Mouse (Mus musculus): ENCODE data around the gene Tyrp1.

The Tyrp1 gene

DNA sequence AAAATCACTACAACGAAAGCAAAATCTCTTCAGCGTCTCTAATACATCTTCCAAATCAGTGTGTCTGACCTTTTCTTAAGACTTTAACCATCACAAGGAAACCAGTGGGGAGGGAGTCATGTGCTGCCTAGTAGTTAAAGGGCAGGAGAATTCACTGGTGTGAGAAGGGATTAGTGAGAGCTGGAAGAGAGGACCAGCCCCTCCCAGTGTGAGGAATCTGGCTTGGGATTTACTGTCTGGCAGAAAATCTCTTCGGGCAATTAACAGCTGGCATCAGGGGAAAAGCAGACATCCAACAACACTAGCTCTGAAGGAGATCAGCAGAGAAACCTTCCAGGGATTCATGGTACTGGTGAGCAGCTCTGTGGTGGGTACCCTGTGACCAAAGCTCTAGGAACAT, at the start of gene Tyrp1:
Tyrp1 (plus strand) TSS at position 74 of the 400 bp plus-strand sequence.
- peak; percentile 18 to 33 for DNase-seq

DNA sequence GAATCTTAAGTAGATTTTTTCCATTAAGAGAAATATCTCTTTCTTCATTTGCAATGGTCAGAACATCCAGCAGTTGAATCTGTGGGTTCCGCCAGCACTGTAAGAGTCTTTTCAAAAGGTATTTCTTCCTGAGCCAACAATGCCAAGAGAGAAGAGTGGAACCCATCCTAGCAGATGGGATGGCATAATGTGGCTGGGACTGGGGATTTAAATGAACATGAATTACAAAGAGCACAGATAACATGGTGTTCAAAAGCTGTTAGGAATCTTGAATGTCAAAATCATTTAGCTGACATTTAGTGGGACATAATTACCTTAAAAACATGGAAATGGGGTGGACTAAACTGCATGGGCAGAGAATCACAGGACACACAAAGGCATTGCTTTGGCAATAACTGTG, 45.6 kb upstream of the Tyrp1 start:
- DNase-seq = peak in 1 of 2 experiments; percentile 14

DNA sequence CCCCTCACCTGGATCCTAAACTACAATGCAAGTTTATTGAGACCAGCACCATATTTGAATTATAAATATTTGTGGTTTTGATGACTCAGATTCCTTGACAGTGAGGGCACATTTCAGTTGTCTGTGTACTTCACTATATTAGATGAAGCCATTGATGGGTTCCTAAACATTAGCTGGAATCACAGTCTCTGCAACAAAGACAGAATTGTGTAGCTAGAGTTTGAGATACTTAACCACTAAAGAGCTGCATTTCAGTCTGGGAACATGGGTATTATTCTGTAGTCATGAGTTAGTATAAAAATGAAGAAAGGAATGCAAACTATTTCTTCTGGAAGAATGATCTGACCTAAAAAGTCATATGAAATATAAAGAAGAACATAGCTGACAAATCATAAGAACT, 14.4 kb upstream of the Tyrp1 start:
- no peak for DNase-seq

DNA sequence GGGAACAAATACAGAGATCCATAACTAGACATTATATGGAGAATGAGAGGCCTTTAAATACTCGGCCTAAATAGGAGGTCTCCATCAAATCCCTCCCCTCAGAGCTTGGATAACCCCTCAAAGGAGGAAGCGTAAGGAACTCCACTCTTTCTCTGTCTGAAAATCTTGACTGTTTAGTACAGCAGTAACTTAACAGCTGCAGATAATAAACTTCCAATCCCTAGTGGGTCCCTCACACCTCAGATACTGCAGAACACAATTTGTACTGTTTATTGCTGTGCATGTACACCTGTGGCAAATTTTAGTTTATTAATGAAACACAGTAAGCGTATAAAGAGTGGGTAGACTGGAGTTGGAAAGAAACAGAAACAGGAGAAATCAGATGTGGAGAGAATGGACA, 12.0 kb upstream of the Tyrp1 start:
- no peak for DNase-seq

DNA sequence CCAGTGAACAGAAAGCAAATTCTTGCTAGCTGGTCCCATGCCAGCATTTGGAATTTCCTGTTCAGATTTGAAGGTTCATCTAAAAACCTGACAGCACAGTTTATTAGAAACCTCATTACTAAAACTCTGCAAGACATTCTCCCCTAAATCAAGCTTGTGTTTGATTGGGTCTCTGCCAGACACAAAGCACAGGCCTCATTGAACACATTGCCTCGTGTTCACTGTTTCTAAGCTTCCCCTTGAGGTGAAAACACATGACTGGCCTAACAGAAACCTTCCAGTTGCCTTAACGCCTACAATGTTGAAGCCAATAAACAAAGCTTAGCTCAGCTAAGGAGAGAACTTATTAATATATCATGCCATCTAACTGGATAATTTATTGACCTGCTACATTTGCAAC, 5.7 kb upstream of the Tyrp1 start:
- DNase-seq = no peak

DNA sequence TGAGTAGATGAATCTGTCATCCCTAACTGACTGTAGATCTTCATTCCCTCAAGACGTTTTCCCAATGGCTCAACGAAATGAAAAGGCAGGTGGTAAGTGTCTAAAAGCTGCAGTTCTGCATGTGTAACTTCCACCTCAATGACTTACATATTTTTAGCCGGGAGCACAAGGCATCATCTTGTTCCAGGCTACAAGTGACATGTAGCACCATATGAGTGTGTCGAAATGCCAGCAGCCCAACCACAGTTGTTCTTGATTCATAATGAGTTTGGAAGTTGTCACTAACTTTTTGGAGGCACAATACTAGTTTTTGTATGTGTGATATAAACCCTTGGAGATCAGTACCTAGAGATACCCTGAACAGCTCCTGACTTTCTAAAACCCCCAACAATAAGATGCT, 5.4 kb downstream of the Tyrp1 start:
- DNase-seq = no peak

DNA sequence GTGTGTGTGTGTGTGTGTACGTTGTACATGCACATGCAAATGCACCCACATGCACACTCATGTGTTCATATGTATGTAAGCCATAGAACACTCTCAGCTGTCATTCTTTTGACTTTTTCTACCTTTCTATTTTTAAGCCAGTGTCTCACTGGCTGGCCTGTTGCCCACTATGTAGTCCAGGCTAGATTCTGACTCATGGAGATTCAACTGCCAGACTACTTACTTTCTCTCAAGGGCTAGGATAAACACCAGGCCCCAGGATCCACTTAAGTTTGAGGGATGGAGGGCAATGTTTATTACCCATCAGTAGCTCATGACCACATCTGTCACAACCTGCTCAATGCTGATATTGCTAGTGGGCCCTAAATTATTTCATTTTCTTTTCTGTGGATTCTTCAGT, 8.1 kb downstream of the Tyrp1 start:
- no peak for DNase-seq

DNA sequence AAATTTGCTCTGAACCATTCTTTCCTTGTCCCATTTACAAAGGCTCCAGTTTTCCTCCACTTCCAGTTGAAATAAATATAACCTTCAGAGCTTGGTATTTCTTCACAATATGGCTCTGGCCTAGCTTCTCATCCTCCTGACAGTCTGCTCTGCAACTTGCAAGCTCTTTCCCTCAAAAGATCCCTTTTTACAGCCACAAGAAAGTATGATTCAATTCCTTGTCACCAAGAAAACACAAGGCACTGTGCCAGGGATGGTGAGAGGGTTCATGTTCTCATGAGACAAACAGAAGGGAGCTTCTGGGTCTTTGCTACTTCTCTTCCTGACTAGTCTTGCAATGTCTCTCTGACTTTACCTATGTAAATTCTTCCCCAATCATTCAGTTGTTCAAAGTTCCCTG, 9.8 kb downstream of the Tyrp1 start:
- DNase-seq = no peak

DNA sequence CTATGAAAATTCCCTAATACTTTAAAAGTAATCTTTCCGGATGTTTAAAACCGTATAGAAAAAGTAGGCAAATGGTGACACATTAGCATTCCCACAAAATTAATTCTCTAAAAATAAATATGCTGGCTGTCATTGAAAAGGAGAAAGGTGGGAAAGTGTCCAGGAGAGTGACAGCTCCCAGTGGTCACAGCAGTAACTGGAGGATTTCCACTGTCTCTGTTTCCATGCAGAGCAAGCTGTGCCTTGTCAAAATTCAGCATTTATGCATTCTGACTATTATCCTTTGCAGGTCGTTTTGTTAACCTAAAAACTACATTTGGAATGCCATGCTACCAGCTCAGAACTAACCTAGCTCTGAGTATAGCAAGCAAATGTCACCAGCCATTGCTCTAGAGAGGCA, 12.1 kb downstream of the Tyrp1 start:
- peak; percentile 40 to 72 for DNase-seq

DNA sequence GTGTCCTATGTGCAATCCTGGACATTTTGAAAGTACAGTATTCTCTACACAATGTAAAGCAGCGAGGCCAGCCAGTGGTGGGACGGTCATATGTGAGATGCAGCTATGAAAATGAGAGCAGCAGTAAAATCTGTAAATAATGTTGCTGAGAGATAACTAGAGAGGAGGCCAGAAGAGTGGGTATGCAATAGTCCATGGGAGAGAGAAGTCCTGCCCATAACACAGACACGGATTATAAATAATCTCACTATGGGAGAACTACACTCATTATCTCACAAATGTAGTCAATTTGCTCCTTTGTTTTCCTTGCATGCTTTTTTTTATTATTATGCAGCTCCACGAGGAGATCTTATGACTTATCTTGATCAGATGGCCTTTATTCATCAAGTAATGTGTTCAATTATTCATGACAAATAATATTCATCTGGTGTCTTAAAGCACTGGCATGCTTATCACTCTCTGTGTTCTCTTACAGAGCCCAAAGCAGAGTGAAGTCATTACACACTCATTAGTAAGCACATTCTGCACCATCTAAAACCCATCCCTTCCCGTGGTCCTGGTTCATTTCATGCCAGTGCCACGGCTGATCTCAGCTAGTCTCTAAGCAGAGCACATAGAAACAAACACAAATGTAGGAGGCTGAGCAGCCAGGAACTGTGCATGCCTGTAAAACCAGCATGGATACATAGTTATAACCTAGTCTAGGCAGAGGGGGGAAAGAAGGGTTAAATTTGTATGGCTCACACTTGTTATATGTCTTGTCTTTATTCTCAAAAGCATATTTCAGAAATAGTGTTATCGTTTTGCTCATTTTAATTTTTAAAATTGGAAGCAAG, 18.9 kb downstream of the Tyrp1 start:
- DNase-seq = no peak

DNA sequence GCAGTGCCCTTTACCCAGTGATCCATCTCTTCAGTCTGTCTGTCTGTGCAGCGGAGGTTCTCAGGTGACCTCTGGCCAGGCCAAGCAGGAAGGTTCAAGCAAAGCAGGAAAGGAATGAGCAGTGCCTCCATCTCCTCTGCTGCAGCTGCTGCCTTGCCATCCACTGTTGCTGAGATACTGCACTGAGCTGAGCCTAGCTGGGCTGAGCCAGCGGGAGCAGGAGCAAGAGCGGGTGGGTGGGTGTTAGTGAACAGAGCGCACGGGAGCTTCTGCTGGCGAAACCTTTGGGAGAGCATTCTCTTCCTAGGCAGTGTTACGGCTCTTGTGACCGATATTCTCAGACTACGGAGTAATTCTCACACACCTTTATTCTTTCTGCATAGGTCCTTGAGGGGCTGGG, 21.6 kb downstream of the Tyrp1 start:
- DNase-seq = no peak

DNA sequence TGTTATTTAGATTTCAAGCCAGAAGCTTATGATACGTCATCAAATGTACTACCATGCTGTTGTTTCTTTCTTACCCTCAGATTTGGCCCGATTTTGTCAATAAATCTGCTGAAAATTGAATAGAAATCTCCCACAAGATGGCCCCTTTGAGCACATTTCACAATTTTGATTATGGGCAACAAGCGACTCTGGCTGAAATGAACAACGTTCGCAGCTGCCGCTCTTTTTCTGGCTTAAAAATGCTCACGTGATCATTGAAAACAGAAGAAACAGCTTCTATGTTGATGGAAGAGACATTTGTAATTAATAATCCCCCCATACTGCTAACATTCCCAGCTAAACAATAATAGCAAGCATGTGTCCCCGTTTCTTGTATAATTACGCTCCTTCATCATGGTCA, 29.0 kb downstream of the Tyrp1 start:
- DNase-seq = peak; percentile 15 to 27

DNA sequence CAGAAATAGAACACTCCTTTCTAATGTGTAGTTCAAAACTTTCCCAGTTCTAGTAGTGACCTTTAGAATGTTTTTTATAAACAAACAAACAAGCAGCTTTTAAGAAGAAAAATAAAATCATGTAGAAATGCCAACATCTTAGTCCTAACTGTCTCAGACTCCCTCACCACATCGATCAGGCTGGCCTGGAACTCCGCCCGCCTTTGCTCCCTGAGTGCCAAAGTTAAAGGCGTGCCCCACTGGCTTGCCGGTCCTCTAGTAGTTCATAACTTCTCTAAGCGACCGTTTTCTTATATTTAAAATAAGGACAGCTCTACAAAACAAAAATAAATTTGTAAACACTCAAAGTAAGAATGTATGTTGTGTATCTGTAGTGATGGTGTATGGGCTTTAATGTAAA, 30.0 kb downstream of the Tyrp1 start:
- peak; percentile 40 to 42 for DNase-seq

DNA sequence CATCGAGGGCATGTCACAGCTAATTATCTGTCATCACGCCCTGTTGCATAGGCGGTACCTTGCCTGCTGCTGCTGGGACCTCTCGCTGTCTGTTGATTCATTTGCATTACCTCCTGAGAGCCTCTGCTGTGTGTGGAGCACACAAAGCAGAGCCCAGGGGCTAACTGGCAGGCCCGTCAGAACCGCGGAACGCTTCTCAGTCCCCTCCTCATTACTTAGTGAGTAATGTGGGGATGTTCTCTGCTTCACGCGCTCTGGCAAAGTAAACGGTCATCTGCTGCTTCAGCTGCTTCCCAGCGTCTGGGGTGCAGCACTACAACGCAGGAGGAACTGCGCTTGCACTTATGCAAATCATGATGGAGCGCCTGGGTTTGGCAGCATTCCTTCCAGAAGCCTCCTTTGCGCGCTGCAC, 30.6 kb downstream of the Tyrp1 start:
- DNase-seq = peak; percentile 78 to 82

DNA sequence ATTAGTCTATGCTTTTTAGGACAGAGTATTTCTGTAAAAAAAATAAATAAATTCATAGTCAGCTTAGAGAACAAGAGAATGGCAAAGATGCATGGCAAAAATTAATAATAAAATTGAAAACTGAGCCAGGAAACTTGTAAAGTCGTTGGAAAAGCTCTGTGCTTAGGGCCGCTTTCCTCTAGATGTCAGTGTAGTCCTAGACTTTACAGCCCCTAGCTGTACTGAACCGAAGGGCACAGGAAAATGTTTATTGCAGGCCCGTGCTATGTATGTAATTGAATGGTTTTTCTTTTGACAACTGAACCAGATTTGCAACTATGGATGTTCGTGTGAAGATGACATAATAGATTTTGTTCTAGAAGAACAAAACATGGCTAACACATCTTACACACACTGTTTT, 32.1 kb downstream of the Tyrp1 start:
- DNase-seq = peak; percentile 51 to 67

DNA sequence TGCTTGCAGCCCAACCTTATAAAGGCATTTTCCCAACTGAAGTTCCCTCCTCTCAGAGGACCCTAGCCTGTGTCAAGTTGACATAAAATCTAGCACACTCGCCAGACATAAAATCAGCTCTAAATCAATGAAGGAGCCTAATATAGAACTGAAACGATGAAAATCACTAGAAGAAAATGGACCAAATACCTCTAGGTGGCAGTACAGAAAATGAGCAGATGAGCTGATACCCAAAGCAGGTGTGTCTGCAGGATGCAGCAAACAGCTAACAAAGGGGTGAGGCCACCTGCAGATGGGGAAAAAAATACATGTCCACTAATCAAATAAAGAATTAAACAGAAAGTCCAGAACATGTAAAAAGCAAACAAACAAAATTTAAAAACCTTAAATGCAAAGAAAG, 35.7 kb downstream of the Tyrp1 start:
- DNase-seq = no peak

DNA sequence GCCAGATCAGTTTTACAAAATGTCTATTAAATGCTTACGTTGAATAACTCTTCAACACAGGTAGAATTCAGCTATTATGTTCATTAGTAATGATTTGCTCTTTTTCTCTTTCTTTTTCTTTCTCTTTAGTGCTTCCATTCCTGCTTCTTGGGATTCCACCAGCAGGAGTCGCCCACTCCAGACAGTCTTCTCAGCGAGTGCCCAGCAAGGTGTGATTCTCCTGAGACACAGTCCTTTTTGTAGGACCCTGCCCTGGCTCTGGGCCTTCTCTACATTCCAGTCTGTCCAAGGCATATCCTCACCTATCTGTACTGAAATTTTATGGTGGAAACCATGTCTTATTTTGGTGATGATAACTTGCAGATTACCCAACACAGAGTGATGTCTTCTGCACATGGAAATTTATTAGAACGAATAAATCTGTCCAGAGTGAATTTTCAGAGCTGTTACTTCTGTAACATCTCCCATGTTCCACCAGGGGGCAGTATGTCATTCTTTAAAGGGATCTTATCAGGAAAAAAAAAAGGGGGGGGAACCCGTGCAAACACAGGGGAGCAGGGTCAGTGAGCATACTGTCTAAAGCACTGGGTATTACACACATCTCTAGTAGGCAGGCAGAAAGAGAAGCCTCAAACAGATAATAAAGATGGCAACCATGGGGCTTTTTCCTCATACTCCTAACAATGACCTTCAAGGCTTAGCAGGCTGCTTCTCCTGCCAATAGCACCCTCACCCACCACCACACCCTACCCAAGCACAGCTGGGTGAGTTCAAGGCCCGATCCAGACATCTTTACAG, 39.1 kb downstream of the Tyrp1 start:
- peak; percentile 39 to 51 for DNase-seq

DNA sequence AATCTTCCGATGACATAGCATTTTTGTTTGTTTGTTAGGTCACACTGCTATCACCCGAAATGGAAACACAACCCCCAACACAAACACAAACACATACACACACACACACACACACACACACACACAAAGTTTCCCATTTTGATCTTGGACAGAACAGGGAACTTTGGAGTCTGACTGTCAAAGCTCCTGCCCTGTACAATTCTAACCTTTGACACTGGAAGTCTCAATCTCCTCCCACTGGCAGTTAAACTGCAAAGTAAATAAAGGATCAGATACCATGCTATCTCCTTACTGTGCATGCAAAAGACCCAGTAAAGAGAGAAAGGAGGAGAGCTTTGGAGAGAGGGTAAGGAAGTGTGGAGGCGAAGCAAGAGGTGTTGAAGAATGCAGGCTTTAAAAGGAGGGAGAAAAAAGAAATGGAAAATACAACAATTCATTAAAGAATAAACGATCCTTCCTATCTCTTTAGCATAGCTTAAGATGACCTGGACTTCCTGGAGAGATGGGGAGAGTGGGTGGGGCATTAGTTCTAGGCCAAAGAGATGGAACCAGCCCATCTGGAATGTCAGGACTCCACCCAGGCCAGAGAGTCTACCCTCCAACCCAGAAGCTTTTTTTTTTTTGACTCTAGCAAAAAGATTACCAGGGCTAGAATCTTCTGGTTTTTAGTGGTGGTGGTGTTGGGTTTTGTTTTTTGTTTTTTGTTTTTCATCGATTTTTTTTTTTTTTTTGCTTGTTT, 40.4 kb downstream of the Tyrp1 start:
- DNase-seq = no peak

DNA sequence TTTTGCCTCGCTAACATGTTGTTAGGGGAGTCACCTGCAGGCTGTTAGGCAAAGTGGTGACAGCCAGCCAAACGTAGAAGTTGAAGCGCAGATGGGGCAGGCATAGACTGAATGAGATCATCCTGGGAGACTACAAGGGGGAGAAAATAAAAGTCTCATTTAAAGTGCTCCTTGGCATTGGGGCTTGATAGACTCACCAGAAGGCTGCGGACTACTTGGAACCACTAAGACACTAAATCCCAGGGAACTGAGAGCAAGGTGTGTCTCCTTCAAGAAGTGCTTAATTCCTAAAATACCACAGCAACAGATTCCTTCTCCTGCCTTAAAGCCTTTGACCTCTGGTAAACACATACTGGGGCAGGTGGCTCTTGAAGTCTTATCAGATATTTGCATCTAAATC, 41.1 kb downstream of the Tyrp1 start:
- no peak for DNase-seq

DNA sequence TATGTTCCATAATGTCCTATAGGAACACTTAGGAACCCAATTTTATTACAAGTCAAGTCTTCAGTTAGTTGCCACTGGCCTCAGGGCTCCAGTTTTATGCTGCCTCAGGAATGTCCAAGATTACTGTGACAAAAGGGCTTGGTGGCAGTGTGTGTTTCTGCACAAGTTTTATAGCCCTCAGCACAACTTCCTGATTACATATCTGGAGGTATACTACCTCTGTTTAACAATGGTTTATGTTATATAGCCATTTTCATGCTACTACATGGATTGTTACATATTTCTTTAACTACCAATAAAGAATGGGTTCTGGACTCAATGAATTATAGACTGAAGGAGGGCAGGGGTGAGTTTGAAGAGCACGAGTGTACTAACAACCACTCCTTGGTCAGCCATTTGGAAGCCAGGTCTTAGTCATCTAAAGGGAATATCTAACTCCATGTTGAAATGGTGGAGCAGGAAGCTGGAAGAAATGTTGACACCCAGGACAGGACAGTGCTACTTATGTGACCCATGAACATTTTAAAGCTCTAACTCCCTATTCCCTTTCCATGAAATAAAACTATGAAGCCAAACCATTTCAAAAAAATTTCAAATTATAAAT, 48.2 kb downstream of the Tyrp1 start:
- no peak for DNase-seq

DNA sequence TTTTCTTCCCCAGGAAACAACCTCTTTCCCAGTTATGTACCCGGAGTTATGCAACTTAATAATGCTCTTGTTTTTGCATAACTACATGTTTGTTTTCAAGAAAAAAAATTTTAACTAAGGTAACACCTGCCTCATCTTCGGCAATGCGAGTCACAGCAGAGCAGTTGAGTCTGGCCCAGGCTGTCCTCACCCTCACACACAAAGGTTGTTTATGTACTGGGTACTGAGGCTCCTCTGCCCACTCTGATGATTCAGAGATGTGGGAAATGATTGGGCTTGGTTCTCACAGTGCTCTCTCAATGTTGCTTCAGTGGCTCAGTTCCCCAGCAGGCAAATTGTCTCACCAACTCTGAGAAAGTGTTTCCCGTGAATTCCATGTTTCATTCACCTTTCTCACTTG, 52.7 kb downstream of the Tyrp1 start:
- no peak for DNase-seq

DNA sequence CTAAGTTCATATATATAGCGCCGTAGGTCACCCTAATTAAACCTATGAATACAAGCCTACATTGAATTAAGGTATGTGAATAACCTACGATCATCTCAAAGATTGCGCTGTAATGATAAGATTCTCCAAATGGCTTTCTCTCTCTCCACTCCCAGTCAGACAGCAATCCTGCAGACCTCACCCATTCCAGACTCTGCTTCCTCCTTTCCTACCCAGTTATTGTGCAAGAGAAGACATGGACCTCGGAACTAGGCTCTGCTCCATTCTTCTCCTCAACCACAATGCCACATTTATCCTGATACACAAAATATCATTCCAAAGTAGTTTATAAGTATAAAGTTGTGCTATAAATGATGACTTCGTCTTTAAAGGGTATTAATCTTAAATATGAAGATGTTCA, 57.1 kb downstream of the Tyrp1 start:
- DNase-seq = no peak

DNA sequence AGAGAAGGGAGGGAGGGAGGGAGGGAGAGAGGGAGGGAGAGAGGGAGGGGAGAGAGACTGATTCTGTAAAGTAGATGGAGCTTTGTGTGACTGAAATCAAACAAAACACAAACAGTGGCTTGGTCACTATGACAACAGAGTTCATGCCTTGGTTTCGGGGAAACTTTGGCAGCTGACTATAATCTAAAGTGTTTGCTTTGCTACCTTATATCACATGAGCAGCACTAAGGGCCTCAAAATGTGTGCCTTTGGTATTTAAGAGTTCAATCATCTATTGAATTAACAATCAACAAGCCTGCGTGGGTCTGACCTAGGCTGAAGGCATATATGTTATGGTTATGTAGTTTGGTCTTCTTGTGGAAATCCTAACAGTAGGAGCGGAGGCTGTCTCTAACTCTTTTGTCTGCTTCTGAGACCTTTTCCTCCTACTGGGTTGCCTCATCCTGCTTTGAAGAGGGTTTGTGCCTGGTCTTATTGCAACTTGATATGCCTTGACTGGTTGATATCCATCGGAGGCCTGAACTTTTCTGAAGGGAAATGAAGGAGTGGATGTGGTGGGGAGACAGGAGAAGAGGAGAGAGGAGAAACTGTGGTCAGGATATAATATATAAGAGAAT, 61.5 kb downstream of the Tyrp1 start:
- DNase-seq = no peak

Data from cerebellum, postnatal 14 days (tissue).